Mouse (Mus musculus): ENCODE measurements around the gene Tesk2.
A peak's percentile ranks its signal among the peaks of the same experiment; 100 is the strongest.

Tesk2 gene

GRCm38 (mm10) chr4:116721098-116721628 is 415 bp downstream of the Tesk2 start:
- DNase-seq, result no peak

DNA sequence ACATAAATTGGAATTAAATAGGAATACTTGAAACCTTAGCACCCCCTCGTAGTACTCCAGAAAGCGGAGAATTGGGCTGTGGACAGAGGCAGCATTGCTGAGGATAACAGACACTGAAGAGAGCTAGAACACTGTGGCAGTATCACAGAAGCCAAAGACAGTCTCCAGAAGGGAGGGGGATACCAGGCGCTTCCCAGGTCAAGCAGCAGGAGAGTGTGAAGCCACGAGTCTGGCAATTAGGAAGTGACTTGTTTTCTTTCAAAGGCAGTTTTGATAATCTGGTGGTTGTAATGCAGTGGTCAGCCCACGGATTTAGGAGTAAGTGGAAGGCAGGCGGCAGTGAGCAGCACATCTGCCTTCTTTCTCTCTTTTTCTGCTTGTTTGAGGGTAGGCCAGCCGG is 1.5 kb downstream of the Tesk2 start:
- DNase-seq, result no peak

DNA sequence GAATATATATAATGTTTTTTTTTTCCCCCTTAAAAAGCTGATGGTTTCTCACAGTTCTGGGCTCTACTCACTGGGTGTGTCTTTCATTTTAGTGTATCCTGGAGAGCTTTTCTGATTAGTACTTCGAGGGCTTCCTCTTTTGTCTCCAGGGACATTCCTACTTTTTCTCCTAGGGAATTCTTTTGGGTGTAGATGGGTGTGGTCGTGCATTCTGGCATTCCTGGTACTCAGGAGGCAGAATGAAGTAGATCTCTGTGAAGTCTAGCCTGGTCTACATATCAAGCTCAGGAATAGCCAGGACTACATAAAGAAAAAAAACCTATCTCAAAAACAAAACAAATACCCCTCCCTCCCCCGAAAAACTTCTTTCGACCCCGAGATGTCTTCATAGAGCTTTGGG is 4.7 kb downstream of the Tesk2 start:
- no peak for DNase-seq

GRCm38 (mm10) chr4:116727401-116727800 is 6.7 kb downstream of the Tesk2 start:
- no peak for DNase-seq

- DNase-seq, result no peak
These were observed 8.8 kb downstream of the Tesk2 start for GRCm38 (mm10) chr4:116729532-116729931.

GRCm38 (mm10) chr4:116731077-116731476 is 10.3 kb downstream of the Tesk2 start:
- DNase-seq, result no peak

DNA sequence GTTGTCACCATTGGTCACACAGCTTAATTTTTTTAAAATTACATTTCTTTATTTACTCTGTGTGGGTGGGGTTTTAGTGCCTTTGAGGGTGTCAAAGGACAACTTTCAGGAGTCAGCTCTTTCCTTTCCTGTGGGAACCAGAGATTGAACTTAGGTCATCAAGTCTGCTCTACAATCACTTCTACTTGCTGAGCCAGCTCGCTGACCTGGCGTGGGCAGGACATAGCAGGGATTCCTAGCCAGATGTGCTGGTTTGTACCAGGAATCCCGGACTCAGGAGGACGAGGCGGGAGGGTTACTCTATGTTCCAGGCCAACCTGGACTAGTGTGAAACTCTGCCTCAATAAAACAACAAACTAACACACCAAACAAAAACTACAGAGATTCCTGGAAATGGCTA is 11.6 kb downstream of the Tesk2 start:
- DNase-seq, result no peak

DNA sequence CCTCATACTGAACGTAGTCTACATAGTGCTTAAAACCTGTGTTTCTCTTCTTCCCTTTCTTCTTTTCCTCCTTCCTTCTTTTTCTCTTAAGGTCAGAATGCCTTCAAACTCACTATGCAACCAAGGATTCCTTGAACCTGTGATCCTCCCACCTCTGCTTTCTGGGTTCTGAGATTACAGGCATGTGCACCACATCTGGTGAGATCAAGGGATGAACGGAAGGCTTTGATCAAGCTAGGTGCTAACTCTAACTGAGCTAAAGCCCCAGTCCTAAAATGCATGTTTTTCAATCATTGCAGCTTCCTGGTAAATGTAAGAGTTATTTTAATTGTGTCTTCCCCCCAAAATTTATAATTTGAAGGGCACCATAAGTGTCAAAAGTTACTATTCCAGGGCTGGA is 14.2 kb downstream of the Tesk2 start:
- DNase-seq, result no peak

GRCm38 (mm10) chr4:116738972-116739751 is 18.4 kb downstream of the Tesk2 start:
- DNase-seq, result no peak

GRCm38 (mm10) chr4:116749750-116750149 is 29.0 kb downstream of the Tesk2 start:
- no peak for DNase-seq

- no peak for DNase-seq
These were observed 41.2 kb downstream of the Tesk2 start for GRCm38 (mm10) chr4:116761914-116762313.

- no peak for DNase-seq
These were observed 43.3 kb downstream of the Tesk2 start for GRCm38 (mm10) chr4:116764001-116764400.

DNA sequence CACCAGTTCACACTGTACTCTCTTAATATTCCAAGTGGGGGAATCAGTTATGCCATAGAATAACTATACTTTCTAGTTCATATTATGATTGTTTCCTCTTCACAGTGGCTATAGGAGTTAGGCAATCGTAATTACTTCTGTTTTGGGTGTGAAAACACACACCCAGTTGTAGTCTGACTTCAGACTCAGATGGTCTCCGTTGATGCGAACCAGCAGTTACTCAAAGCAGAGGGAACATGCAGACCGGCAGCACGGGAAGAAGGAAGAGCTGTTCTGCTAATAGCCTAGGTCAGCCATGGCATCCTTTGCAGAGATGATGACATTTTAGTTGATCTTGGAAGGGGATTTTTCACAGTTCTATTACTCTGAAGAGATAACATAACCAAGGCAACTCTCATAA is 47.8 kb downstream of the Tesk2 start:
- DNase-seq, result no peak

- DNase-seq, result no peak
These were observed 48.3 kb downstream of the Tesk2 start for GRCm38 (mm10) chr4:116769060-116769459.

- no peak for DNase-seq
These were observed 55.6 kb downstream of the Tesk2 start for GRCm38 (mm10) chr4:116776391-116776790.

- no peak for DNase-seq
These were observed 56.3 kb downstream of the Tesk2 start for GRCm38 (mm10) chr4:116777079-116777478.

GRCm38 (mm10) chr4:116780541-116780940 is 59.8 kb downstream of the Tesk2 start:
- no peak for DNase-seq

DNA sequence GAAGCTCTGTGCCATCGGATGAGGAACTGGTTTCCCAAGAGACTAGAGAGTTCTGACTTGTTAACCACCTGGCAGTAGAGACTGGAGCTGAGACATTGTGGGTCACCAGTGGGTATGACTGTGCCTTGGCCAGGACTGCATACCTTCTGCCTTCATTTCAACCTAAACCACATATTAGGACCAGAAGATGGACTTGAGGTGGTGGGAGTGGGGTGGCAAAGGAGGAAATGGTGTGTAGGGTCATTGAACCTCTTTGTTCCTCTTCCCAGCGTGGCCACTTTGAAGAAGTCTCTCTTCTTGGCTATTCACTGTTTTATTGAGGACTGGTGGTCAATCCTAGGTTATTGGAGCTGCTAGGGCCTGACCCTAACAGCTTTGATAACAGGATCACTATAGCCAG is 60.6 kb downstream of the Tesk2 start:
- DNase-seq, result no peak

DNA sequence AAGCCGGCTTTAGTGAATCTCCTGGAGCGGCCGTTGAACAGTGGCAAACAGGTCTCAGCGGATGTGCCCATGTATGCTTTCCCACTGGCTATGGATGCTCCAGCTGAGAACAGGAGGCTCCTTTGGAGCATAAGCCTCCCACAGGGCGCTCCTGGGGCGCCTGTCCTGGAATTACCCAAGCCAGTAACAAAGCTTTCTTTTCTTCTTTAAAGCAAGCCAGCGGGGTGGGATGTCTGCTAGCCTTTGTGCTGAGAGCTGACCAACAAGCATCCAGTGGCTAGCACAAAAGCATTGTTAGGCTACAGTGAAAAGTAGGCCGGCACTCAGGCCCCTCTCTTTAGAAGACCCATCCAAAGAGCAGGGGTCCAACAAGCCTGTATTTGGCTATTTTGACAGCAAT is 61.4 kb downstream of the Tesk2 start:
- no peak for DNase-seq

GRCm38 (mm10) chr4:116786587-116786986 is 65.8 kb downstream of the Tesk2 start:
- no peak for DNase-seq

- DNase-seq, result no peak
These were observed 67.4 kb downstream of the Tesk2 start for GRCm38 (mm10) chr4:116787985-116788760.

DNA sequence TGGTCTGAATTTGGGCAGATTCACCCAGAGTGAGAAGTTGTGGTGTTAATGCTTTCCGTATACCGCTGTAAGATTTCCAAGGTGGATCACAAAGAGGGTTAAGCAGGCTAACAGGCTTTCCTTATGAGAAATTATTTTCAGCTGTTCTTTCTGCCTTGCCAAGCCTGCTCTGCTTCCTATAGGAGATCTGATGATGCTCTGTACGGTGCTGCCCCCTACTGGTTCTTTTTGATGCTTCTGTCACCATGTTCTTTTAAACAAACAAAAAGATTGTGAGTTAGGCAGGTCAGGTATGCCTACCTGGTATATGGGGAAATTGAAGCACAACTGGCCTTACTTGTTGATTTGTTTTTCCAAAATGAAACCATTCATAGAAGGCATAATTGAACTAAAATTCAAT is 68.2 kb downstream of the Tesk2 start:
- DNase-seq, result peak; percentile 85

- no peak for DNase-seq
These were observed 71.7 kb downstream of the Tesk2 start for GRCm38 (mm10) chr4:116792453-116792852.

- DNase-seq, result no peak
These were observed 73.5 kb downstream of the Tesk2 start for GRCm38 (mm10) chr4:116794273-116794672.

Measured in cerebellum, adult 8-10 months (tissue).